Mouse (Mus musculus): ENCODE measurements around the gene Mrps34. TPM values are rescaled to one million over a fixed set of nuclear protein-coding genes. Genes with fewer than 3 reads are reported as not detected.

The Mrps34 gene
- polyA plus RNA-seq, 1 experiment from 2014 or later, result 102 TPM

DNA sequence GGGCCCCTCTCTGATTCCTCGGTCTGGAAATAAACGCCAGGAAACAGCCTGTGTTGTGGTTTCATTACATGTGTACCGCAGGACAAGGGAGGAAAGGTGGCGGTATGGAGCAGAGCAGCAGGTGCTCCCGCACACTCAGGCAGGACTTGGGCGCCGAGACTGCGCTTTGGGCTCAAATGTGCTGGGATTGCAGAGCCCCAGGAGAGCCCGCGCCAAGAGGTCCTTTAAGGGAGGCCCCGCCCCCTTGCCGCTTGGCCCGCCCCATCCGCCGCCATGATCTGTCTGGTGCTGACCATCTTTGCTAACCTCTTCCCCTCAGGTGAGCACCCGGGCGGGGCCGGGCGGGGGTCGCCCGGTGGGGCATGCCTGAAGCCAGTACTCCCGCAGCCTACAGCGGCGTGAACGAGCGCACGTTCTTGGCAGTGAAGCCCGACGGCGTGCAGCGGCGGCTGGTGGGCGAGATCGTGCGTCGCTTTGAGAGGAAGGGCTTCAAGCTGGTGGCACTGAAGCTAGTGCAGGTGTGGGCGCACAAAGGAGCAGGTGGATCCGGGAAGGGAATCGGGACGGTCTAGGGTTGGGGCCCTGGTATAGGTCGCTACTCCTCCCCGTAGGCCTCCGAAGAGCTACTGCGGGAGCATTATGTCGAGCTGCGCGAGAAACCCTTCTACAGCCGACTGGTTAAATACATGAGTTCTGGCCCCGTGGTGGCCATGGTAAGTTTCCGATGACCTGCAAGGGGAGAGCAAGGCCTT is 1.5 kb downstream of the Mrps34 start, which contains the start of gene Nme3:
TSS of gene Nme3 (plus strand) at position 260 of the 752 bp plus-strand sequence.
- Histone ChIP-seq H3K4me3 (peak within 1 kb of the TSS; percentile 94), H3K9me3 (no peaks in the 10 kb centered on the region), H3K27me3 (ENCODE audit: insufficient read depth, poor library complexity, severe bottlenecking) (no peaks in the 10 kb centered on the region), H3K27ac (peak within 1 kb of the TSS; percentile 93), H3K36me3 (peaks cover 70% of the 10 kb centered on the region), H3K4me1 (replicated peaks) (peaks cover 52% of the 10 kb centered on the region)
- peak; percentile 78 for DNase-seq (ENCODE audit: low spot score)
- WGBS, result under 1% methylated on average over 50 of the region's 50 CpGs

DNA sequence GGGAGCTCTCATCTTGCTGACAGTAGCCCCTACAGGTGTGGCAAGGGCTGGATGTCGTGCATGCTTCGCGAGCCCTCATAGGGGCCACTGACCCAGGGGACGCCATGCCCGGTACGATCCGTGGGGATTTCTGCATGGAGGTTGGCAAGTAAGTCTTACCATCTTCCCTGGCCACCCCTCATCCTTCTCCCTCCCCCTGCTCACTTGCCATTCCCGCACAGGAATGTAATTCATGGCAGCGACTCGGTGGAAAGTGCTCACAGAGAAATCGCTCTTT is 2.0 kb downstream of the Mrps34 start:
- Histone ChIP-seq H3K4me1 (replicated peaks) (peaks cover 52% of the 10 kb centered on the region), H3K4me3 (peak overlapping the region; percentile 94), H3K27ac (peak overlapping the region; percentile 93), H3K27me3 (ENCODE audit: insufficient read depth, poor library complexity, severe bottlenecking) (no peaks in the 10 kb centered on the region), H3K36me3 (peaks cover 70% of the 10 kb centered on the region), H3K9me3 (no peaks in the 10 kb centered on the region)
- WGBS, result 39% methylated on average over 11 of the region's 11 CpGs
- no peak for DNase-seq (ENCODE audit: low spot score)

DNA sequence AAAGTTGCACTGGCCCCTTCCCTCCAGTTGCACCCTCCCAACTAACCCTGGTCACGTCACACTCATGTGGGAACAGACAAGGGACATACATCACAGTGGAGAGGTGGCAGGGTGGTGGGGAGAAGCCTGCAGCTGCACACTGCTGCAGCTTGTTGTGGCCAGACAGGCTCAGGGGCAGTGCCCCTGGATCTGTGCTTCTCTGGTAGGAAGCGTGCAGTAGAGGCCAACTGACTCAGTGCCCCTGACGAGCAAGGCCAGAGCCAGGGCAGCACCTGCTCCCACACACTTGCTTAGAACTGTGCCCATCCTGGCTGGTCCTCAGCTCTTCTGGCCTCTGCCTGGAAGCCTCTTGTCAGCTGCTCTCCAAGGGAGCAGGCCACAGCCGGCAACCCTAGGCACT is 2.7 kb downstream of the Mrps34 start:
- H3K4me1 ChIP-seq (replicated peaks), result peaks cover 52% of the 10 kb centered on the region
- 88% methylated on average over 4 of the region's 4 CpGs for WGBS
- peaks cover 70% of the 10 kb centered on the region for H3K36me3 ChIP-seq

DNA sequence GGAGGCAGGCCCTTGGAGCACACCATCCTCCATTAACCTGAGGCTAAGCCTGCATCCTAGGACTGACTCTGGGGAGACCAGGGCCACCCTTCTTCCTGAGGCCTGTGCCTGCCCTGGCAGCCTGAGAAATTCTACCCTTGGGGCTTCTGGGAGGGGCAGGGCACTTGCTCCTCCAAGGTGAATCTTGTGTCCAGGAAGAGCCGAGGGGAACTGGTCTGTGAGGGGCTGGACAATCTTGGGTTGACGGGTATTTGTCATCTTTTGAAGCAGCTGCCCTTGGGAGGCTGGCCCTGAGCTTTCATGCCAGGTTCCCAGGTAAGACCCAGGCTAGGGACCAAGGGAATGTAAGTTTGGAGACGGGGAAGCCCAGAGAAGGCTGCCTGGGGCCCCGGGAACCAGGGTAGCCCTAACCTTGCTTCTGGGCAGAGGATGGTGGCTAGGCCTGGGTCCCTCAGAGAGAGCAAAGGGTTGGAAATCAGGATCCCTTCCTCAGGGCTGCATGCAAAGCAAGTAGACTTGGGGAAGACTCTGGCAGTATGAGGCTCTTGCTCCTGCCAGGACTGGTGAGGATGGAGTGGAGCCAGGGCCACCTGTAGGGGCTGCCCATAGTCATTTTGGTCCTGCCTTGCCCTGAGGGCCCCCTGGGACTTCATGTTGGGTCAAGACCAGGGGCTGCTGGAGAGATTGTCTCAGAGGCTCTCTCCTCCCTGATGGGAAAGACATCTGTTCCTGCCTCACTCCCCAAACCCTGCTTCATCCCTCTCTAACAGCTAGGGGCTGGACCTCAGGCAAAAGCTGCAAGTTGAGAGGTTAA is 3.3 kb downstream of the Mrps34 start:
- H3K9me3 ChIP-seq, result no peaks in the 10 kb centered on the region
- 76% methylated on average over 4 of the region's 4 CpGs for WGBS
- H3K36me3 ChIP-seq, result peaks cover 70% of the 10 kb centered on the region
- no peaks in the 10 kb centered on the region for H3K27me3 ChIP-seq (ENCODE audit: insufficient read depth, poor library complexity, severe bottlenecking)
- H3K4me3 ChIP-seq, result peak overlapping the region; percentile 94
- DNase-seq (ENCODE audit: low spot score), result no peak
- peaks cover 50% of the 10 kb centered on the region for H3K4me1 ChIP-seq (replicated peaks)
- H3K27ac ChIP-seq, result no peak overlapping the region

More for the DNA sequence above, 2.7 kb downstream of the Mrps34 start:
- Histone ChIP-seq H3K27ac (no peak overlapping the region), H3K4me3 (peak overlapping the region; percentile 94), H3K27me3 (ENCODE audit: insufficient read depth, poor library complexity, severe bottlenecking) (no peaks in the 10 kb centered on the region), H3K9me3 (no peaks in the 10 kb centered on the region)
- no peak for DNase-seq (ENCODE audit: low spot score)

DNA sequence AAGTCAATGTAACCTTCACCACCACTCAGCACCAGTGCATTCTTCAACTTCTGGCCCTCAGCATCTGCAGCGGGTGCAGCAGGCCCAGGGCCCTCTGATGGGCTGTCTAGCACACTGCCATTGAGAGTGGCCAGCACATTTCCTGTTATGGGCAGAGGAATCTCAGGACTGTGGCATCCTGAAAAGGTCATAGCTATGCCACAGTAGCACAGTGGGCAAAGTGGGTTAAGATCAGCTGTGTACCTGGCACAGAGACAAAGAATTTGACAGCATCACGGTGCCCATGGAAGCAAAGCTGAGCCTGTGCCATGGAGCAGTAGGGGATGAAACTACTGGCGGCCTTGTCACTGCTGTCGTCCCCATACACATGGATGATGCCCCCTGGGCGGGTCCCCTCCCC is 4.2 kb downstream of the Mrps34 start:
- Histone ChIP-seq H3K9me3 (no peaks in the 10 kb centered on the region), H3K4me3 (peak overlapping the region; percentile 18; the same call in 1 of the 2 replicates), H3K4me1 (replicated peaks) (peaks cover 41% of the 10 kb centered on the region), H3K27ac (no peak overlapping the region), H3K27me3 (ENCODE audit: insufficient read depth, poor library complexity, severe bottlenecking) (no peaks in the 10 kb centered on the region), H3K36me3 (peaks cover 76% of the 10 kb centered on the region)
- 90% methylated on average over 5 of the region's 5 CpGs for WGBS
- no peak for DNase-seq (ENCODE audit: low spot score)

DNA sequence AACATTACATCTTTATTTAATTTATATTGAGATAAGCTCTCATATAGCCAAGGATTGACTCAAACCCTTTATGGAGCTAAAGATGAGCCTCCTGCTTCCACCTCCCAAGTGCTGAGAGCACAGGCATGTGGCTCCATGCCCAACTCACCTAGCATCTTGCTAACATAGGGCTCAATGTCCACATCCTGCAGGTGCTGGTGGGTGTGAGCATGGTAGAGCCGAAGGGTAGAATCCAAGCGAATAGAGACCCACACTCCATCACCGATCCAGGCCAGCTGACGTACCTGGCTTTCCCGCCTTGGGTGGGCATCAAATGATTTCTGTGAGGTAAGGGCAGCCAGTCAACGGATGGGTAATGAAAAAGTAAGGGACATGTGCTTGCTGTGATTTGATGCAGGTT is 5.1 kb downstream of the Mrps34 start:
- 95% methylated on average over 6 of the region's 6 CpGs for WGBS

DNA sequence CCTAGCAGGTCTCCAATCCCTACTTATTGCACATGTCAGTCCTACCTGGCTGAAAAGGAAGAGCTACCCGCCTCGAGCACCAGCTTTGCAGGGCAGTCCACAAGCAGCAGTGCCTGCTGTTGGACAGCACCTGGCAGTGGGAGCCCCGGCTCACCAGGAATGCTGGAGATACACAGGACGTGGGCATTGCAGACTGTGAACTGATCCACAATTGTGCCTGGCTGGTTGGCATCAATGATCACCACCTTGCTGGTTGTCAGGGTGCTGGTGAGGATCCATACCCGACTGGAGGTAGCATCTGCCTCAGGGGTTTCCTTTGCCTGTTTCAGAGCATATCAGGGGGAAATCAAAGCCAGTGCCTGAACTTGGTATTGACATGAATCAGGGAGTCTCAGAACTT is 7.2 kb downstream of the Mrps34 start:
- Histone ChIP-seq H3K27me3 (ENCODE audit: insufficient read depth, poor library complexity, severe bottlenecking) (no peaks in the 10 kb centered on the region), H3K4me3 (no peak overlapping the region), H3K9me3 (no peaks in the 10 kb centered on the region), H3K36me3 (peaks cover 100% of the 10 kb centered on the region), H3K4me1 (replicated peaks) (peaks cover 15% of the 10 kb centered on the region), H3K27ac (no peak overlapping the region)
- DNase-seq (ENCODE audit: low spot score), result no peak
- WGBS, result 91% methylated on average over 5 of the region's 5 CpGs

More for the DNA sequence above, 5.1 kb downstream of the Mrps34 start:
- Histone ChIP-seq H3K4me3 (no peak overlapping the region), H3K36me3 (peaks cover 84% of the 10 kb centered on the region), H3K27ac (no peak overlapping the region), H3K9me3 (no peaks in the 10 kb centered on the region), H3K4me1 (replicated peaks) (peaks cover 35% of the 10 kb centered on the region), H3K27me3 (ENCODE audit: insufficient read depth, poor library complexity, severe bottlenecking) (no peaks in the 10 kb centered on the region)
- DNase-seq (ENCODE audit: low spot score), result no peak

DNA sequence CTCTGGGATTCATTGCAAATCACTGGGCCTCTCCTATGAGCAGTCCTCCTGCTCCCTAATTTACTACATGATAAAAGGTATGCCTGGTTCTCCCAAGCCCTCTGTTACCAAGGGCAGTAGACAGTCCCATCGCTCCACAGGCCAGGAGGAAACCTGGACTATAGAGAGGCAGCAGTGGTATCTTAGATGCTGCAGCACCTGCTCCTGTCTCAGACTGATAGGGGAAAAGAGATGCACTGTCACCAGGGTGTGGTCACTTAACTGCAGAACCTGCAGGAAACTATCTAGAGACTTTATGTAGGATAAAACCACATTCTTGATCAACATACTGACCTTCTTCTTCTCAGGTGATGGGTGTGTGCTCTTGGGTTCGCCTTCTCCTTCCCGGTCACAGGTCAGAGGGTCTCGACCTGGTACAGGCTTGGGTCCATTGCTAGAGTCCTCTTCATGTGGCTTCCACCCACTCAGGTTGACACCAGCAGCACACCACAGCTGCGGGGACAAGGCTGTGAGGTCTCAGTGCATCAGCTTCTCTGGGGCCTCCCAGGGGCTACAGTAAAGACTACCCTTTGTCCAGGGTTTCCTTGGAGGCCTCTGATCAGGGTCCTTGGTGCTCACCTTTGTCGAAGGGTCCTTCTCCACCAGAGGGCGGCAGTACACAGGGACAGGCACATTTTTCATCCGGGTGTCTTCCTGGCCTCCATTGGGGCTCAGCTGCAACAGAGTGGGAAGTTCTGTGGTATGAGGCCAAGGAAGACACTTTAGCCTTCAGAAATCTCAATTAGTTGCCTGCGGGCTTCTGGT is 8.0 kb downstream of the Mrps34 start:
- WGBS, result 68% methylated on average over 9 of the region's 9 CpGs
- Histone ChIP-seq H3K4me1 (replicated peaks) (peaks cover 8% of the 10 kb centered on the region), H3K36me3 (peaks cover 100% of the 10 kb centered on the region), H3K27ac (peak overlapping the region; percentile 35; the same call in 1 of the 2 replicates), H3K4me3 (no peak overlapping the region), H3K9me3 (no peaks in the 10 kb centered on the region), H3K27me3 (ENCODE audit: insufficient read depth, poor library complexity, severe bottlenecking) (no peaks in the 10 kb centered on the region)
- DNase-seq (ENCODE audit: low spot score), result no peak

DNA sequence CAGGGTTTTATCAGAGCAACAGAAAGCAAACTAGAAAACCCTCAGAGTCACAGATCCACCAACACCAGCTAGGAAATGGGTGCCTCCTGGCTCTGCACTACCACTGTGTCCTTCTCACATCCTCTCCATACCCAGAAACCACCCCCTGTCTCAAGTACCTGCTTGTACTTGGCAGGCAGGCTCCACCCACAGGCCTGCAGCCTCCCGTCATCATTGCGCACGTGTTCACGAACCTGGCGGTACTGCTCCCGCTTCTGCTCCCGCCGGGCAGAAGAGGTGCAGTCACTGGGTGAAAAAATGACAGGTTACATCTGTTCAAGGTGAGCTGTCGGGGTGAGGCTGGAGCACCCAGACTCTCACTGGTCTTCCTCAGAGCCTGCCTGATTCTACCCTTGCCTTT is 8.9 kb downstream of the Mrps34 start:
- H3K4me1 ChIP-seq (replicated peaks), result no peaks in the 10 kb centered on the region
- no peak overlapping the region for H3K4me3 ChIP-seq
- no peak overlapping the region for H3K27ac ChIP-seq
- peaks cover 100% of the 10 kb centered on the region for H3K36me3 ChIP-seq
- H3K9me3 ChIP-seq, result no peaks in the 10 kb centered on the region
- no peak for DNase-seq (ENCODE audit: low spot score)
- WGBS, result 93% methylated on average over 9 of the region's 9 CpGs
- no peaks in the 10 kb centered on the region for H3K27me3 ChIP-seq (ENCODE audit: insufficient read depth, poor library complexity, severe bottlenecking)

DNA sequence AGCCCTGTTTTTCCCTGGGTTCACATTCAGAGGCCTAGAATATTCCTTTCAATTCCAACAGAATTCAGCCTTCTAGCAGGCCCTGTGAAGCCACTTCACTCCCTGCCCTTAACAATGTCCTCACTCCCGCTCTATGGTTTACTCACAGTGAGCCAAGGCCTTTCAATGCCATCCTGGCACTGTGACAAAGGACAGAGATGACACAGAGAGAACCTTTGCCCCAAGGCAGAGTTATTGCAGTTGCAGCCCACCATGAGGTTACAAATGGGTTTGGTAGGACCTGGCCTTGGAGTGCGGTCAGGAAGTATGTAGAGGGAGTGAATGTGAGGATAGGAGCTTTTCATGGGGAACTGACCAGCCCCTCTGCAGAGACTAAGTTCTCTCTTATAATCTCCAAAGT is 12.7 kb downstream of the Mrps34 start:
- Histone ChIP-seq H3K27me3 (ENCODE audit: insufficient read depth, poor library complexity, severe bottlenecking) (no peaks in the 10 kb centered on the region), H3K4me3 (no peak overlapping the region), H3K36me3 (peaks cover 100% of the 10 kb centered on the region), H3K4me1 (replicated peaks) (no peaks in the 10 kb centered on the region), H3K27ac (no peak overlapping the region), H3K9me3 (no peaks in the 10 kb centered on the region)
- WGBS, result 96% methylated on average over 2 of the region's 2 CpGs
- DNase-seq (ENCODE audit: low spot score), result no peak

DNA sequence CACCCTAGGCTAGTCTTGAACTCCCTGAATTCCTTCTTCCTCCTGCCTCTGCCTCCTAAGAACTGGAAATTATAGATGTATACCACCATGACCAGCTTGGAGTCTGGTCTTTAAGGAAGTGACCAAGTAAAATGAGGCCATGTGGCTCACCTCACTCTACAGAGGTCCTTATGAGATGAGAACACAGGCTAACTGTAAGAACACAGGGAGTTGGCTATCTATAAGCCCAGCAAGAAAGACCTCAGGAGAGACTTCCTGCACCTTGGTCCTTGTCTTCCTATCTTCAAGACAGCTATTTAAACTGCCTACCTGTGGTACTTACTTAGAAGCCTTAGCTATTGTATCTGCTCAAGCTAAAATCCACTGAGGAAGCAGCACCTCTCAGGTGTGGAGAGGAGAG is 19.1 kb downstream of the Mrps34 start:
- Histone ChIP-seq H3K36me3 (peaks cover 100% of the 10 kb centered on the region), H3K27ac (no peak overlapping the region), H3K4me1 (replicated peaks) (no peaks in the 10 kb centered on the region), H3K27me3 (ENCODE audit: insufficient read depth, poor library complexity, severe bottlenecking) (no peaks in the 10 kb centered on the region), H3K4me3 (no peak overlapping the region), H3K9me3 (no peaks in the 10 kb centered on the region)
- no peak for DNase-seq (ENCODE audit: low spot score)

DNA sequence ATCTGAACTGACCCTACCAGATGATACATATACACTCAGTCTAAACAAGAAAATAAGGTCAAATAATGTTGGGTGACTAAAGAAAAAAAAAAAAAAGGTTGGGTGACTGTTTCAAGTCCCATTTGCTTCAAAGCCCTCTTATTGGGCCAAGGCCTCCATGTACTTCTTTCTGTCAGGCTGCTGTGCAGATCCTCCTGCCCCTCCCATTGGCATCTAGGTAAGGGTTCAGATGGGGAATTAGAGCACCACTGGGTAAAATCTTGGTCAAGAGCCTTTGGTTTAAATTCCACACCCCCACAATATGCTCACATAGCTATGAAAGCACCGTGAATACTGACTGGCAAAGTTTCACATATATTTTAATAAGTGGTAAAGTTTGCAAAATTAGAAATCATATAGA is 28.3 kb downstream of the Mrps34 start:
- Histone ChIP-seq H3K9me3 (no peaks in the 10 kb centered on the region), H3K4me1 (replicated peaks) (no peaks in the 10 kb centered on the region), H3K27me3 (ENCODE audit: insufficient read depth, poor library complexity, severe bottlenecking) (no peaks in the 10 kb centered on the region), H3K36me3 (peaks cover 98% of the 10 kb centered on the region), H3K27ac (no peak overlapping the region), H3K4me3 (no peak overlapping the region)
- WGBS, result 93% methylated on average over 1 of the region's 1 CpGs
- DNase-seq (ENCODE audit: low spot score), result no peak

DNA sequence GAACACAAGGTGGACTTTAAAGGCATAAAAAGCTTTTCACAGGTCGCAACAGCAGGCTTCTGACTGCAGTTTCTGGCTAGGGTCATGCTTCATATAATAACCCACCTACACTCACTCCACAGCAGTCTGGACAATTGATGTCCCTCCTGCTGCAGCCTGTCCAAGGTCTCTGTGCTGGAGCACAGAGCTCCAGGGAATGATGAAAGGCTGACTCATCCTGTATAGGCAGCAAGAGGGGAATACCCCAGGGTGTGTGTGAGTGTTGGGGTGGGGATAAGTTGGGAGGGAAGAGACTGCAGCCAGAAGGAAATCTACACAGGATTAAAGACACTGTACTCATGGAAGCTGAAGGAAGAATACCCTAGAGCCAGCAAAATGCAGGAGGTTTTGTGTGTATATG is 34.6 kb downstream of the Mrps34 start:
- Histone ChIP-seq H3K4me1 (replicated peaks) (peaks cover 12% of the 10 kb centered on the region; the same call in 1 of the 2 replicates), H3K36me3 (peaks cover 76% of the 10 kb centered on the region), H3K9me3 (no peaks in the 10 kb centered on the region), H3K27me3 (ENCODE audit: insufficient read depth, poor library complexity, severe bottlenecking) (no peaks in the 10 kb centered on the region), H3K27ac (no peak overlapping the region), H3K4me3 (no peak overlapping the region)
- no peak for DNase-seq (ENCODE audit: low spot score)
- WGBS, result 94% methylated on average over 1 of the region's 1 CpGs

All from hindbrain, embryonic 10.5 days (tissue).